Mouse (Mus musculus): ENCODE measurements around the gene Pfdn5. TPM values are rescaled to one million over a fixed set of nuclear protein-coding genes. Genes with fewer than 3 reads are reported as not detected.

Pfdn5 gene
- polyA plus RNA-seq, 1 experiment from 2014 or later = 466 TPM

DNA sequence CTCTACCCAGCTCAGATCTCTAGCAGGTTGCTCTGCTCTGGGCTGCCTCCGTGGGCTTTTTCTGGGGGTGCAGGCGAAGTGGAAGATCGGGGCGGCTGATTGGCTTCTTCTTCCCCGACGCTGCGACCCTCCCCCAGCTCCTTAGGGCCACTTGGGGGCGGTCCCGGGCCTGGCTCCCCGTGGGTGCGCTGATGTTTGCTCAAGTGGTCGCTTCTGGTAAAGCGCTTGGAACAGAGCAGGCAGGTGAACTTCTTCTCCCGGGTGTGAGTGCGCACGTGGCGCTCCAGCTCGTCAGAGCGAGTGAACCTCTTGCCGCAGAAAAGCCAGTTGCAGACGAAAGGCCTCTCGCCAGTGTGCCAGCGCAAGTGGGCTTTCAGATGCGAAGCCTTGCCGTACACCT lies 32.2 kb downstream of the Pfdn5 start:
- H3K4me1 ChIP-seq = peaks cover 25% of the 10 kb centered on the region
- no peak overlapping the region for H3K27ac ChIP-seq
- peak overlapping the region; percentile 23 for H3K4me3 ChIP-seq
- WGBS = 4% methylated on average over 25 of the region's 25 CpGs
- no peak overlapping the region; the same call in 1 of the 2 replicates for H3K9ac ChIP-seq
- no peaks in the 10 kb centered on the region for H3K9me3 ChIP-seq
- peak overlapping the region; percentile 41 for H3K4me2 ChIP-seq
- H3K36me3 ChIP-seq (replicated peaks) = no peaks in the 10 kb centered on the region
- H3K27me3 ChIP-seq (replicated peaks) = peaks cover 41% of the 10 kb centered on the region
- ATAC-seq (replicated peaks) = no peak

DNA sequence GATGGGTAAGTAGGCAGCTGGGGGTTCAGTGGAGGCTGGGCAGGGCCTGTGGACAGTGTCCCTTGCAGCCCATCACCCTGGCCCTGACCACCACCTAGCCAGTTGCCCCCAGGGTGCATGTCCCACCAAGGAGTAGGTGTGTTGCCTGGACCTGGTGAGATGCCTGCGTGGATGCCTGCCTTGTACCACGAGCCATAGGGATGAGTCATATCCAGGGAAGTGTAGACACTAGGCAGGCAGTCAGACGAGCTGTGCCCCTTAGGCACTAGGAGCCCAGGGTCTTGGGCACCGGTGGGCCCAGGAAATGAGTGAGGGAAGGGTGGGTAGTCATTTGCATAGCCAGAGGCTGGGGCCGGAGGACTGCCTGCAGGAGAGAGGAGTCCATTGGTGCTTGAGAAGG lies 32.9 kb downstream of the Pfdn5 start:
- Histone ChIP-seq H3K4me3 (no peak overlapping the region), H3K9me3 (no peaks in the 10 kb centered on the region), H3K9ac (no peak overlapping the region), H3K27ac (no peak overlapping the region), H3K4me1 (peaks cover 25% of the 10 kb centered on the region), H3K4me2 (no peak overlapping the region), H3K27me3 (replicated peaks) (peaks cover 44% of the 10 kb centered on the region), H3K36me3 (replicated peaks) (no peaks in the 10 kb centered on the region)
- 30% methylated on average over 5 of the region's 5 CpGs for WGBS
- no peak; the same call in 1 of the 2 replicates for ATAC-seq (replicated peaks)

DNA sequence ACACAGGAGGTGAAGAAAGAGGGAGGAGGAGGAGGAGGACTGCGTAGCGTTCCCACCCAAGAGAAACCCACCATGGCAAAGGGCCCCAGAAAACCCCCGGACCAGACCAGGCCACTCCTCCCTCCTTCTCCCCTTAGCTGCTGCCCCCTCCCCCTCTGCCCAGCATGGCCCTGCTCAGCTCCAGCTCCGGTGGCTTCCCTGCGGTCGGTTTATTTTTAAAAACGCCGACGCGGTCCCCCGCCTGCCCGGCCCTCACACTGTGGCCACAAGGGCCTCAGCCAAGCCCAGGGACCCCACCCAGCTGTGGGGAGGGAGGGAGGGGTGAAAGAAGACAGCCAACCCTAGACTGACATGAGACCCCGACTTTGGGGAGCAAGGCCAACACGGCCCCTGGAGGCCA lies 36.7 kb downstream of the Pfdn5 start:
- 0 out of 2 replicates have a peak overlapping the region, but pooled peaks have one; percentile 11 for H3K4me2 ChIP-seq

DNA sequence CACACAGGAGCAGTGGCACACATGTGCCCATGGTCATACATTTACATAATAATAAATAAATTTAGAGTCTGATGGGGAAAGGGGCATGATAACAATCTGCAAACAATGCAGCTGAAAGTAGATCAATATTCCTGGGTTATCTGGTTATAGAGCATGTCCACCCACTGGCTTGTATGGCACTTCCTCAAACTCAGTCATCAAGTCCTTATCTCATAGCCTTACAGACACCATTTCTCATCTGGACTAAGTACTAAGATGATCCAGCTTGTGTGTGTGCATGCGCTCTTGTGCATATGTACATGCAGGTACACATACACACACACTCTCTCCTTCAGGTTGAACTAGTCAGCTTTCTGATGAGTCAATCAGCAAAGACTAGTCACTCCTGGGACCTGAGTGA lies 38.8 kb downstream of the Pfdn5 start:
- Histone ChIP-seq H3K4me2 (no peak overlapping the region), H3K36me3 (replicated peaks) (no peaks in the 10 kb centered on the region), H3K9ac (no peak overlapping the region), H3K4me3 (no peak overlapping the region), H3K27me3 (replicated peaks) (peaks cover 7% of the 10 kb centered on the region), H3K27ac (no peak overlapping the region), H3K9me3 (no peaks in the 10 kb centered on the region), H3K4me1 (peaks cover 11% of the 10 kb centered on the region)
- 98% methylated on average over 1 of the region's 1 CpGs for WGBS
- no peak for ATAC-seq (replicated peaks)

More for the DNA sequence above, 36.7 kb downstream of the Pfdn5 start:
- Histone ChIP-seq H3K27me3 (replicated peaks) (peaks cover 25% of the 10 kb centered on the region), H3K27ac (no peak overlapping the region), H3K4me3 (no peak overlapping the region), H3K9me3 (no peaks in the 10 kb centered on the region), H3K4me1 (peaks cover 20% of the 10 kb centered on the region), H3K9ac (no peak overlapping the region), H3K36me3 (replicated peaks) (no peaks in the 10 kb centered on the region)
- 9% methylated on average over 14 of the region's 14 CpGs for WGBS
- no peak for ATAC-seq (replicated peaks)

GRCm38 (mm10) chr15:102366238-102366637 lies 40.3 kb downstream of the Pfdn5 start:
- Histone ChIP-seq H3K4me1 (peaks cover 15% of the 10 kb centered on the region), H3K9me3 (no peaks in the 10 kb centered on the region), H3K27ac (no peak overlapping the region), H3K36me3 (replicated peaks) (no peaks in the 10 kb centered on the region), H3K9ac (no peak overlapping the region), H3K4me3 (peak overlapping the region; percentile 27; the same call in 1 of the 2 replicates), H3K27me3 (replicated peaks) (peaks cover 21% of the 10 kb centered on the region), H3K4me2 (peak overlapping the region; percentile 52)
- no peak for ATAC-seq (replicated peaks)
- 5% methylated on average over 7 of the region's 7 CpGs for WGBS

DNA sequence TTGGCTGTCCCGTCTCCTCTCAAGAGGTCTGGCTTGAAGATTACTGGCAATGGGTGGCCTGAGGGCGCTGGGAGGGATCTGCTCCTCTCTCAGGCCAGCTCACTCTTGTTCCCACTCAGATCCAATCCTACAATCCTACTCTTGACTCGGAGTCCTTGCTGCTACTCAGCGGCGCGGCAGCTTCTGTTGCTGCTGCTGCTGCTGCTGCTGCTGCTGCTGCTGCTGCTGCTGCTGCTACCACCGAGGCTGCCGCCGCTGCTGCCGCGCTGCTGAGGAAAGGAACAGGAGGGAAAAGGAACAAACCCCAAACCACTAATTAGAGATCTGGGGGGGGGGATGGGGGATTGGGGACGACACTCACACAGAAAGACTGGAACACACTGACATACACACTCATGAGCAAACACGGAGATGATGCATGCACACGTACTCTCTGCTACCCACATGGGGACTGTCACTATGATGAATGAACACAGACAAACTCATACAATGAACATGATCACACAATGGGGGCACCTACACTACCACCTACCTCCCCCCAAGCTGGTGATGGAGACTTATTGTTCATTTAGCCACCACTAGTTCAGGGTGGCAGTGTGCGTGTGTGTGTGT lies 40.9 kb downstream of the Pfdn5 start, which contains the start of gene Sp7:
Gene Sp7 (minus strand): TSS at position 450 of the 612 bp plus-strand sequence.
- Histone ChIP-seq H3K9ac (0 out of 2 replicates have a peak within 1 kb of the TSS, but pooled peaks have one; percentile 25), H3K4me1 (peaks cover 15% of the 10 kb centered on the region), H3K4me3 (peak within 1 kb of the TSS; percentile 27), H3K36me3 (replicated peaks) (no peaks in the 10 kb centered on the region), H3K27me3 (replicated peaks) (peaks cover 24% of the 10 kb centered on the region), H3K4me2 (peak within 1 kb of the TSS; percentile 52), H3K9me3 (no peaks in the 10 kb centered on the region), H3K27ac (no peak within 1 kb of the TSS)
- 6% methylated on average over 15 of the region's 15 CpGs for WGBS
- ATAC-seq (replicated peaks) = no peak

- H3K4me2 ChIP-seq = no peak overlapping the region
- ATAC-seq (replicated peaks) = no peak
- no peak overlapping the region for H3K9ac ChIP-seq
- 13% methylated on average over 13 of the region's 13 CpGs for WGBS
- H3K4me1 ChIP-seq = peaks cover 15% of the 10 kb centered on the region
- H3K9me3 ChIP-seq = no peaks in the 10 kb centered on the region
- no peak overlapping the region for H3K27ac ChIP-seq
- no peaks in the 10 kb centered on the region for H3K36me3 ChIP-seq (replicated peaks)
- peaks cover 18% of the 10 kb centered on the region; the same call in 1 of the 2 replicates for H3K27me3 ChIP-seq (replicated peaks)
- H3K4me3 ChIP-seq = no peak overlapping the region
Measured at GRCm38 (mm10) chr15:102369972-102370371, 44.1 kb downstream of the Pfdn5 start.

- peaks cover 15% of the 10 kb centered on the region for H3K4me1 ChIP-seq
- no peak overlapping the region for H3K4me3 ChIP-seq
- ATAC-seq (replicated peaks) = no peak
- 19% methylated on average over 10 of the region's 10 CpGs for WGBS
- no peak overlapping the region for H3K9ac ChIP-seq
- no peak overlapping the region for H3K4me2 ChIP-seq
- no peaks in the 10 kb centered on the region for H3K36me3 ChIP-seq (replicated peaks)
- peaks cover 24% of the 10 kb centered on the region; the same call in 1 of the 2 replicates for H3K27me3 ChIP-seq (replicated peaks)
- H3K27ac ChIP-seq = no peak overlapping the region
- H3K9me3 ChIP-seq = no peaks in the 10 kb centered on the region
Measured at GRCm38 (mm10) chr15:102370727-102371126, 44.8 kb downstream of the Pfdn5 start.

- ATAC-seq (replicated peaks) = peak; percentile 76
- Histone ChIP-seq H3K9ac (peak overlapping the region; percentile 57), H3K4me1 (peaks cover 16% of the 10 kb centered on the region), H3K9me3 (no peaks in the 10 kb centered on the region), H3K36me3 (replicated peaks) (no peaks in the 10 kb centered on the region), H3K4me2 (peak overlapping the region; percentile 98), H3K4me3 (peak overlapping the region; percentile 58), H3K27ac (0 out of 2 replicates have a peak overlapping the region, but pooled peaks have one; percentile 52), H3K27me3 (replicated peaks) (peaks cover 7% of the 10 kb centered on the region; the same call in 1 of the 2 replicates)
- WGBS = under 1% methylated on average over 34 of the region's 43 CpGs
Measured at GRCm38 (mm10) chr15:102376453-102377162, 50.7 kb downstream of the Pfdn5 start.

GRCm38 (mm10) chr15:102377163-102377543 lies 51.2 kb downstream of the Pfdn5 start:
- Histone ChIP-seq H3K27ac (0 out of 2 replicates have a peak overlapping the region, but pooled peaks have one; percentile 52), H3K27me3 (replicated peaks) (peaks cover 7% of the 10 kb centered on the region; the same call in 1 of the 2 replicates), H3K9me3 (no peaks in the 10 kb centered on the region), H3K4me2 (peak overlapping the region; percentile 98), H3K4me1 (peaks cover 16% of the 10 kb centered on the region), H3K9ac (peak overlapping the region; percentile 57), H3K4me3 (peak overlapping the region; percentile 58), H3K36me3 (replicated peaks) (no peaks in the 10 kb centered on the region)
- peak; percentile 71 for ATAC-seq (replicated peaks)
- WGBS = 0% methylated on average over 7 of the region's 7 CpGs

- peaks cover 7% of the 10 kb centered on the region; the same call in 1 of the 2 replicates for H3K27me3 ChIP-seq (replicated peaks)
- no peak overlapping the region; the same call in 1 of the 2 replicates for H3K9ac ChIP-seq
- peak overlapping the region; percentile 98 for H3K4me2 ChIP-seq
- H3K36me3 ChIP-seq (replicated peaks) = no peaks in the 10 kb centered on the region
- no peaks in the 10 kb centered on the region for H3K9me3 ChIP-seq
- peaks cover 16% of the 10 kb centered on the region for H3K4me1 ChIP-seq
- no peak for ATAC-seq (replicated peaks)
- H3K4me3 ChIP-seq = no peak overlapping the region
- WGBS = 1% methylated on average over 10 of the region's 10 CpGs
- H3K27ac ChIP-seq = no peak overlapping the region
Measured at GRCm38 (mm10) chr15:102377810-102378262, 51.9 kb downstream of the Pfdn5 start.

Measured in midbrain, embryonic 15.5 days (tissue).